Mouse (Mus musculus) C2C12 (cell line): ENCODE data around the gene Dapk1.

Experiments used
- CEBPB ChIP-seq: IDR thresholded peaks from one replicate; pipeline ENCODE4 v1.6.1; 2011; ENCODE audit warnings: low read depth, mild to moderate bottlenecking, control low read depth, moderate library complexity
- CTCF ChIP-seq: IDR thresholded peaks from one replicate; pipeline ENCODE4 v1.5.1; 2011; ENCODE audit not compliant: control insufficient read depth, insufficient read depth, insufficient read length
- MAX ChIP-seq: IDR thresholded peaks from one replicate; pipeline ENCODE4 v1.6.1; 2011; ENCODE audit warnings: mild to moderate bottlenecking, control low read depth
- USF1 ChIP-seq: IDR thresholded peaks from one replicate; pipeline ENCODE4 v1.6.1; 2011; ENCODE audit warnings: low read depth, mild to moderate bottlenecking, control low read depth, moderate library complexity

DNA sequence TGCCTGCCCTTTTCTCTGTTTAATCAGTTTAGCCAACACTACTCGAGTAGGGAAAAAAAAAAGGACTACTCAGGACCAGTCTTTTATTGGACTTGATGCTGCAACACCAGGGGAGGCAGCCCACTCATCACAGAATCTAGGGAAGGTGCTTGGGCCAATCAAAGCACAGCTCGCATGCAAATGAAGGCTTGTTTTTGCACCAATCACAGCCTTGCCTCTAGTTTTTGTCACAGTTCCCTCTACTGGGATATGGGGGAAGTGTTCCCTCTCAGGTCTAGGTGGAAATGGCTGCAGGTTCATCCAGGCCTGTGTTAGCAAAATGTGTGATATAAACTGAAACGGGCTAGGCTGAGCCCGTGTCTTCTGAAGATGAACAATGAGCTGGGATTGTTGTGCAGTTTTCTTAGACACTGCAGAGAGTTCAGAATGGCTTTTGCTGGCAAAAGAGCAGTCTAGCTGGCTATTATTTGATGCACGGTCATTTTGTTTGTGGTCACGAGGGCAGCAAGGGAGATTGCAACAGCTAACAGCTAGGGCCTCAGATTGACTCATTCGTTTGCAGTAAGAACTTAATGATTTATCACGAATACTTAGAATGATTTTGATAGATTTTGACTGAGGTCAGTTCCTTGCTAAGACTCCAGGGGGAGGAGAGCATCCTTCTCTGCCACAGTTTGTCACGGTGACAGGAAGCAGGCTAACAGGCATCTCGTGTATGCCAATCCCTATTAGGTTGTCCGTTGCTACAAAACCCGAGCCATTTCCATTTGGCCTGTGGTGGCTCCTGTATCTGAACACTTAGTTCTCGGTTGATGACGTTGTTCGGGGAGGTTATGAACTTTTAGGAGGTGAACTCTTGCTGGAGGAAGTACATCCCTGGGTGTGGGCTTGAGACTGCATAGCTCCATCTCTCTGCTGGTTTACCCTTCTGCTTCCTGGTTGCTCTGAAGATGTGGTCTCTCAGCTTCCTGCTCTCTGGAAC lies 81.3 kb downstream of the Dapk1 start:
- TF ChIP-seq USF1 (no peak), MAX (no peak), CTCF (no peak), CEBPB (no peak)
